Mouse (Mus musculus) lung, embryonic 14.5 days (tissue): ENCODE results near the gene Gm28048. TPM values are rescaled to one million over a fixed set of nuclear protein-coding genes. Genes with fewer than 3 reads are reported as not detected.

Experiments used
- ATAC-seq: fragments of 200-750 bp; cut with Nextera tagmentation; 2 replicates; pipeline ENCODE4 v1.8.0; 2017; ENCODE audit warnings: mild to moderate bottlenecking, moderate TSS enrichment, moderate library complexity; ENCODE audit not compliant: insufficient read depth
- DNase-seq: peaks from one replicate; pipeline ENCODE4 v3.0.0-alpha.2; 2015
- H3K27ac ChIP-seq: fragments of 300-500 bp; sonication (generic); 2 replicates; pipeline ENCODE4 v1.5.1; 2014; ENCODE audit warnings: low read depth, mild to moderate bottlenecking, moderate library complexity
- H3K27me3 ChIP-seq: fragments of 300-500 bp; sonication (generic); 2 replicates; pipeline ENCODE4 v1.6.1; 2014; ENCODE audit warnings: low read length, control low read depth; ENCODE audit not compliant: insufficient read depth
- H3K36me3 ChIP-seq: fragments of 300-500 bp; sonication (generic); 2 replicates; pipeline ENCODE4 v1.6.1; 2014; ENCODE audit warnings: control low read depth; ENCODE audit not compliant: insufficient read depth
- H3K4me1 ChIP-seq: fragments of 300-500 bp; sonication (generic); 2 replicates; pipeline ENCODE4 v1.6.1; 2014; ENCODE audit warnings: antibody characterized with exemption, control low read depth; ENCODE audit not compliant: insufficient read depth
- H3K4me2 ChIP-seq: fragments of 300-500 bp; sonication (generic); 2 replicates; pipeline ENCODE4 v1.6.1; 2014; ENCODE audit warnings: mild to moderate bottlenecking
- H3K4me3 ChIP-seq: fragments of 300-500 bp; sonication (generic); 2 replicates; pipeline ENCODE4 v1.5.1; 2014; ENCODE audit warnings: low read depth, low read length
- H3K9ac ChIP-seq: fragments of 300-500 bp; sonication (generic); 2 replicates; pipeline ENCODE4 v1.6.1; 2014
- H3K9me3 ChIP-seq: fragments of 300-500 bp; sonication (generic); 2 replicates; pipeline ENCODE4 v1.6.1; 2016; ENCODE audit warnings: low read depth, low read length, control low read depth
- CTCF ChIP-seq: IDR thresholded peaks from 2 replicates; pipeline ENCODE4 v1.5.1; 2016; ENCODE audit warnings: antibody characterized with exemption, low read depth
- WGBS: fragments of 180-500 bp; shearing (Covaris S2); extraction: QIAGEN DNeasy Blood & Tissue Kit; methylation state at CpG from one replicate; pipeline ENCODE4 v1.1.7; 2014; 5-methylcytosine and 5-hydroxymethylcytosine counted together
- polyA plus RNA-seq: library from polyadenylated mRNA; unstranded; fragments of >200 nt; fragmentation: Nextera tagmentation; extraction: Ambion mirVana; gene quantifications from 2 replicates; pipeline ENCODE4 v1.2.1, GENCODE M21; 2014

Gm28048 gene
- polyA plus RNA-seq, 1 experiment from 2014 or later: 15.3 TPM

DNA sequence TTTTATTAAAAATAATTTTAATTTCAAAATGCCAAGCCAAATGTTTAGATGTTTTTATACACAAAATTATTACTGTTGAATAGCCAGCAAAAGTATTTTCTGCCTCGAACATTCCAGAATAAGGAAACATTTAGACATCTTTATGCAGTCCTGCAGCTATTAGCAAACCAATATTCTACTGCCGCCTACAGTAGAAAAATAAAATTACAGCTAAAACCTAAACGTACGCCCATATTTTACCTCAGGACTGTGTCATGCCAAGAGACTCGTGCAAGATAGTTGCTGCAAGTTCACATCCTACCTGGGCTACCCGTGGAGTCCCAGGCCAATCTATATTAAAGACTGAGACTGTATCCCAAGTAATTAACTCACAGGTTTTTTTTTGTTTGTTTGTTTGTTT is 12.4 kb downstream of the Gm28048 start:
- no peak overlapping the region for H3K27ac ChIP-seq
- peaks cover 28% of the 10 kb centered on the region; the same call in 1 of the 2 replicates for H3K9me3 ChIP-seq
- H3K4me2 ChIP-seq: no peak overlapping the region
- no peaks in the 10 kb centered on the region for H3K27me3 ChIP-seq
- H3K36me3 ChIP-seq: peaks cover 10% of the 10 kb centered on the region; the same call in 1 of the 2 replicates
- no peaks in the 10 kb centered on the region for H3K4me1 ChIP-seq
- ATAC-seq (no peak), DNase-seq (peak; percentile 74)
- TF ChIP-seq CTCF: peak; percentile 51
- WGBS: 50% methylated on average over 6 of the region's 6 CpGs
- no peak overlapping the region for H3K4me3 ChIP-seq
- H3K9ac ChIP-seq: no peak overlapping the region

DNA sequence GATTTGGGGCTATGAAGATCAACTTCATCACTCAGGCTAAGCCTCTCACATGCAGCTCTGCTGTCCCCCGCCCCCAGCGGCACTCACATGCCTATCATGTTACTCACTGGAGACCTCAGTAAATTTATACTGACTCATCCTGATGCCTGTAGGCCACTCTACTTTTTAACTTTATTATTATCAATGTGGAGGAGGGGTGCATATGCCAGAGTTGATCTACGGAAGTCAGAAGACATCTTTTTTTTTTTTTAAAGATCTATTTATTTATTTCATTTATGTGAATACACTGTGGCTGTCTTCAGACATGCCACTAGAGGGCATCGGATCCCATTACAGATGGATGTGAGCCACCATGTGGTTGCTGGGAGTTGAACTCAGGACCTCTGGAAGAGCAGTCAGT is 16.4 kb downstream of the Gm28048 start:
- Histone ChIP-seq H3K27ac (no peak overlapping the region), H3K27me3 (no peaks in the 10 kb centered on the region), H3K9ac (no peak overlapping the region), H3K4me2 (no peak overlapping the region), H3K4me3 (no peak overlapping the region), H3K9me3 (0 out of 2 replicates have a peak, but pooled peaks cover 2% of the 10 kb centered on the region), H3K36me3 (peaks cover 4% of the 10 kb centered on the region; the same call in 1 of the 2 replicates), H3K4me1 (no peaks in the 10 kb centered on the region)
- ATAC-seq (no peak), DNase-seq (no peak)
- peak; percentile 37 for TF ChIP-seq CTCF
- 77% methylated on average over 4 of the region's 4 CpGs for WGBS

DNA sequence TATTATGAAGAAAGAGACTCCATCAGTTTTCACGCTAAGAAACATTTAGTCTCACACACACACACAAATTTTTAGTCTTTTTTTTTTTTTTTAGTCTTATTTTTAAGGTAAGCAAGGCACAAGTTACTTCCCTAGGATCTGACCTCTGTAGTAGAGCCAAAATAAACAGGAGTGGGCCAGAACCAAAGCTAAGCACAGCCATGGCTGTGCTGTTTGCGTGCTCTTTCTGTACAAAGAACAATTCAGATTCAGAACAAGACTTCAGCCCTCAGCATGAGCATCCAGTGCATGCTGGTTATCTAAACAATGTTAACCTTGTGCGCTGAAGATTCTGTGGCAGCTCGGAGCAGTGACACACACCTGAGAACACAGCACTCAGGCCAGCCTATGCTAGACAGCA is 17.5 kb downstream of the Gm28048 start:
- H3K4me1 ChIP-seq: no peaks in the 10 kb centered on the region
- 67% methylated on average over 4 of the region's 4 CpGs for WGBS
- H3K36me3 ChIP-seq: peaks cover 4% of the 10 kb centered on the region; the same call in 1 of the 2 replicates
- H3K27ac ChIP-seq: no peak overlapping the region
- H3K4me3 ChIP-seq: no peak overlapping the region
- DNase-seq (no peak), ATAC-seq (no peak)
- TF ChIP-seq CTCF: no peak
- H3K9ac ChIP-seq: no peak overlapping the region
- H3K9me3 ChIP-seq: no peaks in the 10 kb centered on the region
- H3K27me3 ChIP-seq: no peaks in the 10 kb centered on the region
- H3K4me2 ChIP-seq: no peak overlapping the region

DNA sequence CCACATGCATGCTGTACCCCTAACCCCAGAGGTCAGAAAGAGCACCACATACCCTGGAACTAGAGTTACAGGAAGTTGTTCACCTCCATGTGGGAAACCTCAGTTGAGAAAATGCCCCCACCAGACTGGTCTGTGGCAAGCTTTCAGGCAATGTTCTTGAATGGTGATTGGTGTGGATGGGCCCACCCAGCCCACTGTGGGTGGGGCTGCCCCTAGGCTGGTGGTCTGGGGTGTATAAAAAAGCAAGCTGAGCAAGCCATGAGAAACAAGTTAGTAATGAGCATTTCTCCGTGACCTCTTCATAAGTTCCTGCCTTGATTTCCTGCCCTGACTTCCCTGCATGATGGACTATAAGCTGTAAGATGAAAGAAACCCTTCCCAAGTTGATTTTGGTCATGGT is 19.8 kb downstream of the Gm28048 start:
- no peak overlapping the region for H3K4me2 ChIP-seq
- no peaks in the 10 kb centered on the region for H3K9me3 ChIP-seq
- peaks cover 4% of the 10 kb centered on the region; the same call in 1 of the 2 replicates for H3K36me3 ChIP-seq
- H3K27ac ChIP-seq: no peak overlapping the region
- no peak for TF ChIP-seq CTCF
- no peak overlapping the region for H3K4me3 ChIP-seq
- H3K27me3 ChIP-seq: no peaks in the 10 kb centered on the region
- H3K9ac ChIP-seq: no peak overlapping the region
- ATAC-seq (no peak), DNase-seq (no peak)
- H3K4me1 ChIP-seq: no peaks in the 10 kb centered on the region
- 87% methylated on average over 1 of the region's 1 CpGs for WGBS

GRCm38 (mm10) chr11:22957791-22958374 is 24.0 kb downstream of the Gm28048 start:
- no peak for ATAC-seq
- no peak for DNase-seq
- 90% methylated on average over 4 of the region's 4 CpGs for WGBS
- Histone ChIP-seq H3K4me1 (no peaks in the 10 kb centered on the region), H3K27ac (no peak overlapping the region), H3K4me2 (no peak overlapping the region), H3K4me3 (no peak overlapping the region), H3K9ac (no peak overlapping the region), H3K27me3 (no peaks in the 10 kb centered on the region), H3K36me3 (peaks cover 13% of the 10 kb centered on the region; the same call in 1 of the 2 replicates), H3K9me3 (no peaks in the 10 kb centered on the region)
- TF ChIP-seq CTCF: peak; percentile 58

- Histone ChIP-seq H3K4me3 (no peak overlapping the region), H3K4me2 (no peak overlapping the region), H3K9ac (no peak overlapping the region), H3K4me1 (no peaks in the 10 kb centered on the region), H3K9me3 (no peaks in the 10 kb centered on the region), H3K36me3 (peaks cover 19% of the 10 kb centered on the region; the same call in 1 of the 2 replicates), H3K27ac (no peak overlapping the region), H3K27me3 (no peaks in the 10 kb centered on the region)
- DNase-seq (peak; percentile 47), ATAC-seq (no peak)
- peak; percentile 70 for TF ChIP-seq CTCF
- 81% methylated on average over 4 of the region's 4 CpGs for WGBS
These were observed 25.1 kb downstream of the Gm28048 start for GRCm38 (mm10) chr11:22956830-22957229.

DNA sequence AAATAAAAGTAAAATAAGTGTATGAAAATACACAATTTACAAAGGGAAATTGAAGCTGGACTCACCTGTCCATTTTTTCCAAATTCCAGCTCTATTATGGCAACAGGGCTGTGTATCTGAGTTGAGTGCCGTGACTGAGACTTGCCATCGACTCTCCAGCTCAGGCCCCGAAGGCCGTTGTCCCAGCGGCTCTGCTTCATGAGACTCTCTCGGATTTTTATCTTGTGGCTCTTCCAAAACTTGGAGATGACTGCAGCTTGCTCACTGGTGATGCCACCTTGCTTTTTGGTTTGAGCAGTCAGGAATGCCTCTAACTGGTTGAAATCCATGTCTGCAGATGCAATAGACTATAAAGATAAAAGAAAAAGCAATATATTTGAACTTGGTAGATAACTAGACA is 25.5 kb downstream of the Gm28048 start:
- no peak overlapping the region for H3K4me2 ChIP-seq
- TF ChIP-seq CTCF: no peak
- WGBS: 88% methylated on average over 6 of the region's 6 CpGs
- DNase-seq (no peak), ATAC-seq (no peak)
- H3K9ac ChIP-seq: no peak overlapping the region
- H3K27me3 ChIP-seq: no peaks in the 10 kb centered on the region
- H3K36me3 ChIP-seq: peaks cover 19% of the 10 kb centered on the region; the same call in 1 of the 2 replicates
- H3K27ac ChIP-seq: no peak overlapping the region
- no peak overlapping the region for H3K4me3 ChIP-seq
- H3K4me1 ChIP-seq: no peaks in the 10 kb centered on the region
- H3K9me3 ChIP-seq: no peaks in the 10 kb centered on the region
